Mouse (Mus musculus) neural tube, embryonic 12.5 days (tissue): Measurements from ENCODE around the gene Apoa4. TPM values are rescaled to one million over a fixed set of nuclear protein-coding genes. Genes with fewer than 3 reads are reported as not detected.
A peak's percentile ranks its signal among the peaks of the same experiment; 100 is the strongest.

Source experiments
- ATAC-seq: fragments of 200-750 bp; cut with Nextera tagmentation; 2 replicates; pipeline ENCODE4 v1.8.0; 2017; ENCODE audit warnings: low read depth, mild to moderate bottlenecking, moderate TSS enrichment, moderate library complexity; ENCODE audit not compliant: low FRiP score
- H3K27ac ChIP-seq: fragments of 300-500 bp; sonication (generic); 2 replicates; pipeline ENCODE4 v1.5.1; 2016
- H3K27me3 ChIP-seq: fragments of 300-500 bp; sonication (generic); replicated peaks from 2 replicates; pipeline ENCODE4 v1.6.1; 2016; ENCODE audit warnings: mild to moderate bottlenecking
- H3K36me3 ChIP-seq: fragments of 300-500 bp; sonication (generic); 2 replicates; pipeline ENCODE4 v1.6.1; 2016; ENCODE audit warnings: mild to moderate bottlenecking
- H3K4me1 ChIP-seq: fragments of 300-500 bp; sonication (generic); 2 replicates; pipeline ENCODE4 v1.6.1; 2016
- H3K4me2 ChIP-seq: fragments of 300-500 bp; sonication (generic); replicated peaks from 2 replicates; pipeline ENCODE4 v1.6.1; 2016; ENCODE audit warnings: mild to moderate bottlenecking
- H3K4me3 ChIP-seq: fragments of 300-500 bp; sonication (generic); 2 replicates; pipeline ENCODE4 v1.5.1; 2016
- H3K9ac ChIP-seq: fragments of 300-500 bp; sonication (generic); 2 replicates; pipeline ENCODE4 v1.6.1; 2016; ENCODE audit warnings: mild to moderate bottlenecking
- H3K9me3 ChIP-seq: fragments of 300-500 bp; sonication (generic); 2 replicates; pipeline ENCODE4 v1.6.1; 2016; ENCODE audit warnings: mild to moderate bottlenecking
- WGBS: fragments of 180-500 bp; shearing (Covaris S2); methylation state at CpG from one replicate; pipeline ENCODE4 v1.1.7; 2016; 5-methylcytosine and 5-hydroxymethylcytosine counted together
- polyA plus RNA-seq: library from polyadenylated mRNA; unstranded; fragments of >200 nt; fragmentation: Nextera tagmentation; extraction: Ambion mirVana; gene quantifications from 2 replicates; pipeline ENCODE4 v1.2.1, GENCODE M21; 2016

Gene Apoa4
- polyA plus RNA-seq, 1 experiment from 2014 or later, result not detected

GRCm38 (mm10) chr9:46229573-46230449 is 10.7 kb upstream of the Apoa4 start:
- Histone ChIP-seq H3K27ac (no peak overlapping the region), H3K4me2 (peak overlapping the region; percentile 85)

GRCm38 (mm10) chr9:46230450-46230975 is 10.0 kb upstream of the Apoa4 start:
- peak; percentile 37; the same call in 1 of the 2 replicates for ATAC-seq

More at GRCm38 (mm10) chr9:46229573-46230449, 10.7 kb upstream of the Apoa4 start:
- WGBS, result 15% methylated on average over 37 of the region's 37 CpGs
- ATAC-seq, result peak; percentile 91
- Histone ChIP-seq H3K9ac (peak overlapping the region; percentile 57), H3K4me3 (peak overlapping the region; percentile 41), H3K9me3 (no peaks in the 10 kb centered on the region), H3K27me3 (0 out of 2 replicates have a peak, but pooled peaks cover 3% of the 10 kb centered on the region), H3K36me3 (no peaks in the 10 kb centered on the region), H3K4me1 (peaks cover 8% of the 10 kb centered on the region)

GRCm38 (mm10) chr9:46235196-46235595 is 5.3 kb upstream of the Apoa4 start:
- H3K9ac ChIP-seq, result no peak overlapping the region
- peaks cover 6% of the 10 kb centered on the region for H3K4me1 ChIP-seq
- no peaks in the 10 kb centered on the region for H3K36me3 ChIP-seq
- no peak for ATAC-seq
- no peak overlapping the region for H3K4me2 ChIP-seq
- H3K27me3 ChIP-seq, result 0 out of 2 replicates have a peak, but pooled peaks cover 3% of the 10 kb centered on the region
- H3K9me3 ChIP-seq, result no peaks in the 10 kb centered on the region
- WGBS, result 89% methylated on average over 6 of the region's 6 CpGs
- H3K4me3 ChIP-seq, result no peak overlapping the region
- H3K27ac ChIP-seq, result no peak overlapping the region

More at GRCm38 (mm10) chr9:46230450-46230975, 10.0 kb upstream of the Apoa4 start:
- Histone ChIP-seq H3K27me3 (0 out of 2 replicates have a peak, but pooled peaks cover 3% of the 10 kb centered on the region), H3K4me3 (peak overlapping the region; percentile 41), H3K9me3 (no peaks in the 10 kb centered on the region), H3K4me1 (peaks cover 8% of the 10 kb centered on the region), H3K36me3 (no peaks in the 10 kb centered on the region), H3K9ac (peak overlapping the region; percentile 57), H3K4me2 (peak overlapping the region; percentile 85), H3K27ac (no peak overlapping the region)
- 18% methylated on average over 13 of the region's 13 CpGs for WGBS

- H3K4me1 ChIP-seq, result peaks cover 4% of the 10 kb centered on the region
- 0 out of 2 replicates have a peak, but pooled peaks cover 3% of the 10 kb centered on the region for H3K27me3 ChIP-seq
- no peak within 1 kb of the TSS for H3K27ac ChIP-seq
- no peak for ATAC-seq
- H3K4me3 ChIP-seq, result no peak within 1 kb of the TSS
- no peak within 1 kb of the TSS for H3K9ac ChIP-seq
- no peaks in the 10 kb centered on the region for H3K36me3 ChIP-seq
- no peak within 1 kb of the TSS for H3K4me2 ChIP-seq
- no peaks in the 10 kb centered on the region for H3K9me3 ChIP-seq
These were observed 5.1 kb upstream of the Apoa4 start, which contains the start of gene Apoc3 for GRCm38 (mm10) chr9:46235596-46235648. Gene Apoc3, minus strand, starts transcription at chr9:46235636.

GRCm38 (mm10) chr9:46235649-46236048 is 4.8 kb upstream of the Apoa4 start:
- no peak for ATAC-seq
- no peak overlapping the region for H3K4me3 ChIP-seq
- H3K27me3 ChIP-seq, result 0 out of 2 replicates have a peak, but pooled peaks cover 3% of the 10 kb centered on the region
- no peak overlapping the region for H3K4me2 ChIP-seq
- H3K9me3 ChIP-seq, result no peaks in the 10 kb centered on the region
- no peak overlapping the region for H3K27ac ChIP-seq
- WGBS, result 83% methylated on average over 4 of the region's 4 CpGs
- H3K4me1 ChIP-seq, result peaks cover 1% of the 10 kb centered on the region; the same call in 1 of the 2 replicates
- no peak overlapping the region for H3K9ac ChIP-seq
- H3K36me3 ChIP-seq, result no peaks in the 10 kb centered on the region

GRCm38 (mm10) chr9:46238850-46239249 is 1.6 kb upstream of the Apoa4 start:
- no peaks in the 10 kb centered on the region for H3K4me1 ChIP-seq
- no peak overlapping the region for H3K4me3 ChIP-seq
- no peak for ATAC-seq
- H3K4me2 ChIP-seq, result no peak overlapping the region
- no peaks in the 10 kb centered on the region for H3K27me3 ChIP-seq
- no peak overlapping the region for H3K27ac ChIP-seq
- WGBS, result 91% methylated on average over 7 of the region's 7 CpGs
- H3K9me3 ChIP-seq, result no peaks in the 10 kb centered on the region
- H3K9ac ChIP-seq, result no peak overlapping the region
- H3K36me3 ChIP-seq, result no peaks in the 10 kb centered on the region

GRCm38 (mm10) chr9:46241818-46242217 is 1.3 kb downstream of the Apoa4 start:
- Histone ChIP-seq H3K9ac (no peak overlapping the region), H3K27ac (no peak overlapping the region), H3K4me1 (no peaks in the 10 kb centered on the region), H3K9me3 (no peaks in the 10 kb centered on the region), H3K27me3 (no peaks in the 10 kb centered on the region), H3K4me2 (no peak overlapping the region), H3K4me3 (no peak overlapping the region), H3K36me3 (no peaks in the 10 kb centered on the region)
- no peak for ATAC-seq
- 88% methylated on average over 2 of the region's 2 CpGs for WGBS

GRCm38 (mm10) chr9:46243122-46243521 is 2.6 kb downstream of the Apoa4 start:
- Histone ChIP-seq H3K27me3 (no peaks in the 10 kb centered on the region), H3K4me2 (no peak overlapping the region), H3K9ac (no peak overlapping the region), H3K4me1 (no peaks in the 10 kb centered on the region), H3K9me3 (no peaks in the 10 kb centered on the region), H3K36me3 (no peaks in the 10 kb centered on the region), H3K27ac (no peak overlapping the region), H3K4me3 (no peak overlapping the region)
- 73% methylated on average over 4 of the region's 4 CpGs for WGBS
- no peak for ATAC-seq

GRCm38 (mm10) chr9:46243584-46243983 is 3.1 kb downstream of the Apoa4 start:
- H3K9me3 ChIP-seq, result no peaks in the 10 kb centered on the region
- H3K27me3 ChIP-seq, result no peaks in the 10 kb centered on the region
- H3K4me1 ChIP-seq, result no peaks in the 10 kb centered on the region
- 59% methylated on average over 8 of the region's 8 CpGs for WGBS
- H3K4me3 ChIP-seq, result no peak overlapping the region
- ATAC-seq, result no peak
- H3K9ac ChIP-seq, result no peak overlapping the region
- no peaks in the 10 kb centered on the region for H3K36me3 ChIP-seq
- no peak overlapping the region for H3K27ac ChIP-seq
- no peak overlapping the region for H3K4me2 ChIP-seq

- Histone ChIP-seq H3K4me3 (no peak overlapping the region), H3K27ac (no peak overlapping the region), H3K4me2 (0 out of 2 replicates have a peak overlapping the region, but pooled peaks have one; percentile 16), H3K9me3 (no peaks in the 10 kb centered on the region), H3K27me3 (no peaks in the 10 kb centered on the region), H3K4me1 (no peaks in the 10 kb centered on the region), H3K36me3 (no peaks in the 10 kb centered on the region), H3K9ac (no peak overlapping the region)
- no peak for ATAC-seq
- 22% methylated on average over 11 of the region's 11 CpGs for WGBS
These were observed 6.3 kb downstream of the Apoa4 start for GRCm38 (mm10) chr9:46246752-46247324.

GRCm38 (mm10) chr9:46256177-46256576 is 15.7 kb downstream of the Apoa4 start:
- H3K4me1 ChIP-seq, result no peaks in the 10 kb centered on the region
- no peak overlapping the region for H3K4me3 ChIP-seq
- no peaks in the 10 kb centered on the region for H3K36me3 ChIP-seq
- ATAC-seq, result no peak
- H3K9ac ChIP-seq, result no peak overlapping the region
- H3K27ac ChIP-seq, result no peak overlapping the region
- no peak overlapping the region for H3K4me2 ChIP-seq
- WGBS, result 88% methylated on average over 7 of the region's 7 CpGs
- H3K27me3 ChIP-seq, result no peaks in the 10 kb centered on the region; the same call in 1 of the 2 replicates
- no peaks in the 10 kb centered on the region for H3K9me3 ChIP-seq

- ATAC-seq, result no peak
- H3K27me3 ChIP-seq, result no peaks in the 10 kb centered on the region; the same call in 1 of the 2 replicates
- 91% methylated on average over 10 of the region's 10 CpGs for WGBS
These were observed 16.3 kb downstream of the Apoa4 start for GRCm38 (mm10) chr9:46256658-46257385.

More at GRCm38 (mm10) chr9:46256658-46257385, 16.3 kb downstream of the Apoa4 start:
- no peaks in the 10 kb centered on the region for H3K9me3 ChIP-seq
- H3K9ac ChIP-seq, result no peak overlapping the region
- H3K4me2 ChIP-seq, result no peak overlapping the region
- no peak overlapping the region for H3K27ac ChIP-seq
- no peaks in the 10 kb centered on the region for H3K4me1 ChIP-seq
- no peak overlapping the region for H3K4me3 ChIP-seq
- no peaks in the 10 kb centered on the region for H3K36me3 ChIP-seq
